Mouse (Mus musculus): ENCODE data around the gene Cideb. TPM values are rescaled to one million over a fixed set of nuclear protein-coding genes. Genes with fewer than 3 reads are reported as not detected.
A peak's percentile ranks its signal among the peaks of the same experiment; 100 is the strongest.

Cideb gene
- total and polyA plus RNA-seq, 3 experiments, result 0.53 to 2.4 TPM; not detected in 1

DNA sequence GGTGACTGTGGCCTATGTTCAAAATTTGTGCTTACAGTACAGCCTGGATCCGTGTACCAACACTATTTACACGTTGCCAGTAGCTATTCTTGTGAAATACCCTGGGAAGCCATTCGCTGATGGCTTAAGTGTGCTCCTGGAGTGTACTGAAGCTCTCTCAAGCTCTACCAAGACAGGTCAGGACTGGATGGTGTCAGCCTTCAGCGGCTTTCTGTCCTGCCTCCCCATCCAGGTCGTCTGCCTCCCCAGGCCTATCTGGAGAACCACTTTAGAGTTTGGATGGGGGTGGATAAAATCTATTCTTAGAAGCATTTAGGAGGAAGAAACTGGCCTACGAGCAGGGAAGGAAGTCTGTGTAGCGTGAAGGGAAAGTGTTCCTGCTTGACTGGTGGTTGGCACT is 4.9 kb upstream of the Cideb start:
- no peak overlapping the region for H3K4me3 ChIP-seq (ENCODE audit: control insufficient read depth in 1 of 2, insufficient read depth in 1 of 2, low read depth in 2 of 2, low read length in 2 of 2)
- peaks cover 0 to 4% of the 10 kb centered on the region in 2 experiments; a peak in 2 of 4 replicates for H3K36me3 ChIP-seq (ENCODE audit: control insufficient read depth in 1 of 2, insufficient read depth in 2 of 2, low read length in 2 of 2)
- H3K27me3 ChIP-seq (ENCODE audit: control insufficient read depth in 1 of 2, insufficient read depth in 2 of 2, low read length in 2 of 2), result no peaks in the 10 kb centered on the region
- peaks cover 6 to 27% of the 10 kb centered on the region in 2 experiments for H3K4me1 ChIP-seq (ENCODE audit: control insufficient read depth in 1 of 2, insufficient read depth in 2 of 2, low read length in 2 of 2)
- peak overlapping the region; percentile 38 for H3K9ac ChIP-seq (ENCODE audit: control insufficient read depth, low read depth, low read length, poor library complexity, severe bottlenecking)
- H3K27ac ChIP-seq (ENCODE audit: control insufficient read depth, low read depth, low read length), result peak overlapping the region; percentile 49
- DNase-seq (ENCODE audit: low read depth, low spot score), result no peak
- no peaks in the 10 kb centered on the region for H3K9me3 ChIP-seq (replicated peaks; ENCODE audit: insufficient read depth, low read length)
- H3K79me2 ChIP-seq (ENCODE audit: control insufficient read depth, insufficient read depth, low read length, poor library complexity), result no peaks in the 10 kb centered on the region
- TF ChIP-seq TAL1 (IDR thresholded peaks at IDR 0.05; ENCODE audit: low read length) (no peak), NELFE (IDR thresholded peaks at IDR 0.05; ENCODE audit: low read depth, low read length) (no peak), MAX (IDR thresholded peaks at IDR 0.05; ENCODE audit: low read length) (no peak), POLR2AphosphoS2 (IDR thresholded peaks at IDR 0.05; ENCODE audit: low read length) (no peak)

DNA sequence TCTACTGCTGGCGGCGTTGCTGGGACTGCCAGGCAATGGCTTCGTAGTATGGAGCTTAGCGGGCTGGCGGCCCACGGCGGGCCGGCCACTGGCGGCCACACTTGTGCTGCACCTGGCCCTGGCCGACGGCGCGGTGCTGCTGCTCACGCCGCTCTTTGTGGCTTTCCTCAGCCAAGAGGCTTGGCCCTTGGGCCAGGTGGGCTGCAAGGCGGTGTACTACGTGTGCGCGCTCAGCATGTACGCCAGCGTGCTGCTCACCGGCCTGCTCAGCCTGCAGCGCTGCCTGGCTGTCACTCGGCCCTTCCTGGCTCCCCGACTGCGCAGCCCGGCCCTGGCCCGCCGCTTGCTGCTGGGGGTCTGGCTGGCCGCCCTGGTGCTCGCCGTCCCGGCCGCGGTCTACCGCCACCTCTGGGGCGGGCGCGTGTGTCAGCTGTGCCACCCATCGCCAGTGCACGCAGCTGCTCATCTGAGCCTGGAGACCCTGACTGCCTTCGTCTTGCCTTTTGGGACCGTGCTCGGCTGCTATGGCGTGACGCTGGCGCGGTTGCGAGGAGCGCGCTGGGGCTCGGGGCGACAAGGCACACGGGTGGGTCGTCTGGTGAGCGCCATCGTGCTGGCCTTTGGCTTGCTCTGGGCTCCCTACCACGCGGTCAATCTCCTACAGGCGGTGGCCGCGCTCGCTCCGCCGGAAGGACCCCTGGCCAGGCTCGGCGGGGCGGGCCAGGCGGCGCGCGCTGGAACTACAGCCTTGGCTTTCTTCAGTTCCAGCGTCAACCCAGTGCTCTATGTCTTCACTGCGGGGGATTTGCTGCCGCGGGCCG is 4.0 kb upstream of the Cideb start:
- H3K79me2 ChIP-seq (ENCODE audit: control insufficient read depth, insufficient read depth, low read length, poor library complexity), result no peaks in the 10 kb centered on the region

GRCm38 (mm10) chr14:55761163-55761562 is 2.9 kb upstream of the Cideb start, which contains the start of gene Ltb4r2:
TSS of gene Ltb4r2 (plus strand) at chr14:55761428.
- Histone ChIP-seq H3K79me2 (ENCODE audit: control insufficient read depth, insufficient read depth, low read length, poor library complexity) (no peaks in the 10 kb centered on the region), H3K27ac (ENCODE audit: control insufficient read depth, low read depth, low read length) (no peak within 1 kb of the TSS), H3K9ac (ENCODE audit: control insufficient read depth, low read depth, low read length, poor library complexity, severe bottlenecking) (no peak within 1 kb of the TSS), H3K9me3 (replicated peaks; ENCODE audit: insufficient read depth, low read length) (no peaks in the 10 kb centered on the region), H3K4me1 (ENCODE audit: control insufficient read depth in 1 of 2, insufficient read depth in 2 of 2, low read length in 2 of 2) (peaks cover 6 to 24% of the 10 kb centered on the region in 2 experiments), H3K4me3 (ENCODE audit: control insufficient read depth in 1 of 2, insufficient read depth in 1 of 2, low read depth in 2 of 2, low read length in 2 of 2) (no peak within 1 kb of the TSS), H3K27me3 (ENCODE audit: control insufficient read depth in 1 of 2, insufficient read depth in 2 of 2, low read length in 2 of 2) (no peaks in the 10 kb centered on the region), H3K36me3 (ENCODE audit: control insufficient read depth in 1 of 2, insufficient read depth in 2 of 2, low read length in 2 of 2) (peaks cover 0 to 5% of the 10 kb centered on the region in 2 experiments; a peak in 2 of 4 replicates)
- DNase-seq (ENCODE audit: low read depth, low spot score), result no peak
- TF ChIP-seq ZNF384 (IDR thresholded peaks at IDR 0.05; ENCODE audit: low read depth, low read length) (no peak), SIN3A (IDR thresholded peaks at IDR 0.05; ENCODE audit: low read length) (no peak), NRF1 (IDR thresholded peaks at IDR 0.05; ENCODE audit: insufficient read depth, low read depth, low read length, poor library complexity, severe bottlenecking) (no peak), EP300 (IDR thresholded peaks at IDR 0.05; ENCODE audit: low read depth in 1 of 2, low read length in 2 of 2) (no peak), POLR2A (IDR thresholded peaks at IDR 0.05; ENCODE audit: control insufficient read depth in 1 of 2, insufficient read depth in 1 of 2, low read depth in 1 of 2, low read length in 2 of 2, poor library complexity in 1 of 2) (0 out of 4 replicates have a peak, but pooled peaks of 1 of the 2 experiments have one; percentile 20), ELF1 (IDR thresholded peaks at IDR 0.05; ENCODE audit: low read depth, low read length) (no peak), CTCF (IDR thresholded peaks at IDR 0.05 in 2 of 3, conservative IDR thresholded peaks at IDR 0.05 in 1 of 3; ENCODE audit: control insufficient read depth in 1 of 3, insufficient read depth in 1 of 3, low read depth in 2 of 3, low read length in 3 of 3, poor library complexity in 1 of 3, severe bottlenecking in 1 of 3) (no peak), BHLHE40 (IDR thresholded peaks at IDR 0.05; ENCODE audit: borderline replicate concordance, low read depth, low read length) (no peak)

More for the DNA sequence above, 4.0 kb upstream of the Cideb start:
- H3K36me3 ChIP-seq (ENCODE audit: control insufficient read depth in 1 of 2, insufficient read depth in 2 of 2, low read length in 2 of 2), result peaks cover 0 to 4% of the 10 kb centered on the region in 2 experiments; a peak in 2 of 4 replicates
- H3K4me1 ChIP-seq (ENCODE audit: control insufficient read depth in 1 of 2, insufficient read depth in 2 of 2, low read length in 2 of 2), result peaks cover 6 to 27% of the 10 kb centered on the region in 2 experiments
- TF ChIP-seq CHD1 (IDR thresholded peaks at IDR 0.05; ENCODE audit: low read depth, low read length) (no peak), JUND (IDR thresholded peaks at IDR 0.05; ENCODE audit: low read depth, low read length) (no peak), MYC (IDR thresholded peaks at IDR 0.05; ENCODE audit: low read depth, low read length) (no peak), USF2 (IDR thresholded peaks at IDR 0.05; ENCODE audit: borderline replicate concordance in 1 of 2, insufficient read depth in 1 of 2, low read depth in 1 of 2, low read length in 2 of 2) (no peak), MXI1 (IDR thresholded peaks at IDR 0.05; ENCODE audit: low read depth, low read length) (no peak), BHLHE40 (IDR thresholded peaks at IDR 0.05; ENCODE audit: borderline replicate concordance, low read depth, low read length) (no peak), ZMIZ1 (IDR thresholded peaks at IDR 0.05; ENCODE audit: low read depth, low read length) (no peak), MEF2A (IDR thresholded peaks at IDR 0.05; ENCODE audit: extremely low read depth, insufficient replicate concordance, low read depth, low read length, poor library complexity, severe bottlenecking) (no peak), MAX (IDR thresholded peaks at IDR 0.05; ENCODE audit: low read length) (no peak), NELFE (IDR thresholded peaks at IDR 0.05; ENCODE audit: low read depth, low read length) (no peak), TCF12 (IDR thresholded peaks at IDR 0.05; ENCODE audit: low read depth, low read length) (no peak), GATA1 (IDR thresholded peaks at IDR 0.05; ENCODE audit: low read depth, low read length) (no peak)
- no peak overlapping the region for H3K4me3 ChIP-seq (ENCODE audit: control insufficient read depth in 1 of 2, insufficient read depth in 1 of 2, low read depth in 2 of 2, low read length in 2 of 2)
- no peaks in the 10 kb centered on the region for H3K9me3 ChIP-seq (replicated peaks; ENCODE audit: insufficient read depth, low read length)
- no peak overlapping the region for H3K9ac ChIP-seq (ENCODE audit: control insufficient read depth, low read depth, low read length, poor library complexity, severe bottlenecking)
- H3K27ac ChIP-seq (ENCODE audit: control insufficient read depth, low read depth, low read length), result no peak overlapping the region
- H3K27me3 ChIP-seq (ENCODE audit: control insufficient read depth in 1 of 2, insufficient read depth in 2 of 2, low read length in 2 of 2), result no peaks in the 10 kb centered on the region
- DNase-seq (ENCODE audit: low read depth, low spot score), result no peak
